Mouse (Mus musculus) cortical plate, adult 2 months (tissue): Measurements from ENCODE around the gene Slc30a3.

Experiments
- CTCF ChIP-seq: fragments of 200-500 bp; IDR thresholded peaks from 2 replicates; pipeline ENCODE4 v1.5.1; 2011; ENCODE audit warnings: mild to moderate bottlenecking, control low read depth, low read length; ENCODE audit not compliant: insufficient read depth; ENCODE audit errors: extremely low read depth
- POLR2A ChIP-seq: fragments of 200-500 bp; IDR thresholded peaks from 2 replicates; pipeline ENCODE4 v1.6.1; 2011; ENCODE audit warnings: mild to moderate bottlenecking, low read length, control low read depth; ENCODE audit not compliant: insufficient read depth; ENCODE audit errors: extremely low read depth

GRCm38 (mm10) chr5:31046416-31046815 lies 61.6 kb downstream of the Slc30a3 start:
- TF ChIP-seq CTCF, result no peak
- TF ChIP-seq POLR2A, result no peak
